11 mouse cellular contexts compared by ENCODE assay signal in the genomic region with DNA sequence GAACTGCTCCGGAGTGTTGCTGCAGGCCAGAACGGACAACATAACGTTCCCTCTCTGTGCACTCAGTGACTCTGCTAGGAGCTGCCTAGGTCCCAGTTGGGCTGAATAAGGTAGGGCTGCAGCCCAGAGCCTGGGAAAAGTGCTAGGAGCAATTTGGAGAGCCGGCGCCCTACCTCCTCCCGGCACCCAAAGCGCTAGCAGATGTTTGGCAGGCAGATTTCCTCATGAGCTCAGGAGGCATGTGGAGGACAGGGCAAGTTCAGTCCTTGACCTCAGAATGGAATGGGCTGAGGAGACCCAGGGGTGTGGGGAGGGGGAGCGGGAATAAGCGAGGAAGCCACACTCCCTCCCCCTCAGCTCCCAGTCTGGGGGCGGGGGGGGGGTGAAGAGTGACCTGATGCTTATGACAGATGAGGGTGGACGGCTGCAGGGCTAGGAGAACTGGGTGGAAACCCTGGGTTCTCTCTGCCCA.
DNase-seq lines count a peak whose midpoint lies in the region; ATAC-seq and TF ChIP-seq lines count a peak whose summit lies in the region.
"Had no signal": no experiment of that assay in that cellular context is flagged by ENCODE, and none has a peak within 500 bp of the region (broad histone marks: within the 10 kb centered on the region; RNA-seq: fewer than 3 reads in every experiment).

No protein-coding gene starts in this region.

- TF ChIP-seq EP300 in stomach, postnatal 0 days (optimal IDR thresholded peaks at IDR 0.05), result no peak

- 47% methylated on average over 11 of the region's 11 CpGs for WGBS in neural tube, embryonic 11.5 days
- 31% methylated on average over 11 of the region's 11 CpGs for WGBS in kidney, embryonic 16.5 days
- WGBS in stomach, postnatal 0 days, result 44% methylated on average over 10 of the region's 11 CpGs
- 71% methylated on average over 11 of the region's 11 CpGs for WGBS in forebrain, embryonic 10.5 days

- no peaks in the 10 kb centered on the region for H3K27me3 ChIP-seq in neural tube, embryonic 11.5 days (ENCODE audit: control insufficient read depth, insufficient read depth, low read length)
- H3K27me3 ChIP-seq in kidney, embryonic 16.5 days (ENCODE audit: insufficient read depth, low read length), result no peaks in the 10 kb centered on the region
- H3K27me3 ChIP-seq in stomach, postnatal 0 days (ENCODE audit: control insufficient read depth, insufficient read depth, low read length), result no peaks in the 10 kb centered on the region
- no peaks in the 10 kb centered on the region for H3K27me3 ChIP-seq in forebrain, embryonic 10.5 days (ENCODE audit: poor library complexity, severe bottlenecking)
- H3K27me3 ChIP-seq: Patski had no signal

- H3K4me1 ChIP-seq in neural tube, embryonic 11.5 days (ENCODE audit: control insufficient read depth, insufficient read depth, low read length), result peaks cover 5% of the 10 kb centered on the region; the same call in 1 of the 2 replicates
- H3K4me1 ChIP-seq in kidney, embryonic 16.5 days (ENCODE audit: insufficient read depth, low read length), result peaks cover 11% of the 10 kb centered on the region
- H3K4me1 ChIP-seq in stomach, postnatal 0 days (replicated peaks; ENCODE audit: control insufficient read depth, insufficient read depth), result no peaks in the 10 kb centered on the region
- peaks cover 13% of the 10 kb centered on the region for H3K4me1 ChIP-seq in forebrain, embryonic 10.5 days

- no peak overlapping the region for H3K9ac ChIP-seq in neural tube, embryonic 11.5 days (ENCODE audit: low read length)
- H3K9ac ChIP-seq in kidney, embryonic 16.5 days (replicated peaks; ENCODE audit: low read length), result no peak overlapping the region
- no peak overlapping the region for H3K9ac ChIP-seq in stomach, postnatal 0 days (ENCODE audit: low read length)
- H3K9ac ChIP-seq: liver, postnatal 0 days had no signal

- no peak; the same call in 1 of the 2 replicates for ATAC-seq in neural tube, embryonic 11.5 days (ENCODE audit: insufficient read depth, low FRiP score, low TSS enrichment)
- ATAC-seq in kidney, embryonic 16.5 days (ENCODE audit: low FRiP score, low TSS enrichment), result peak; percentile 67; the same call in 1 of the 2 replicates
- peak; percentile 50; the same call in 1 of the 2 replicates for ATAC-seq in stomach, postnatal 0 days (ENCODE audit: low FRiP score, low TSS enrichment)
- ATAC-seq: liver, postnatal 0 days; Patski had no signal

- no peak overlapping the region for H3K4me2 ChIP-seq in neural tube, embryonic 11.5 days (ENCODE audit: low read depth)
- no peak overlapping the region for H3K4me2 ChIP-seq in kidney, embryonic 16.5 days (replicated peaks; ENCODE audit: low read depth, low read length)
- no peak overlapping the region for H3K4me2 ChIP-seq in stomach, postnatal 0 days (replicated peaks; ENCODE audit: low read depth)

- DNase-seq in neural tube, embryonic 11.5 days (ENCODE audit: low spot score), result peak; percentile 44
- no peak for DNase-seq in neural tube, embryonic 10.5 days (ENCODE audit: extremely low spot score, low spot score)
- peak; percentile 53 to 76 for DNase-seq in gastrocnemius, postnatal 4 days (ENCODE audit: low spot score in 2 of 2)
- no peak for DNase-seq in stomach, postnatal 0 days (ENCODE audit: low spot score)
- no peak for DNase-seq in right cerebral cortex, postnatal 14 days
- DNase-seq in forebrain, embryonic 10.5 days (ENCODE audit: extremely low spot score, low spot score), result no peak
- no peak for DNase-seq in urinary bladder, adult 18-20 months (ENCODE audit: low spot score in 2 of 2)
- DNase-seq: cerebellum, adult 11 months; liver, postnatal 0 days had no signal

- TF ChIP-seq CTCF in stomach, postnatal 0 days (IDR thresholded peaks at IDR 0.05; ENCODE audit: low read depth), result no peak

- H3K36me3 ChIP-seq in neural tube, embryonic 11.5 days (ENCODE audit: control insufficient read depth, insufficient read depth, low read length), result no peaks in the 10 kb centered on the region
- no peaks in the 10 kb centered on the region for H3K36me3 ChIP-seq in kidney, embryonic 16.5 days (ENCODE audit: insufficient read depth, low read length)
- H3K36me3 ChIP-seq in stomach, postnatal 0 days (ENCODE audit: control insufficient read depth, insufficient read depth, low read length), result no peaks in the 10 kb centered on the region
- no peaks in the 10 kb centered on the region for H3K36me3 ChIP-seq in forebrain, embryonic 10.5 days (replicated peaks)

- no peaks in the 10 kb centered on the region for H3K9me3 ChIP-seq in neural tube, embryonic 11.5 days (ENCODE audit: control insufficient read depth, low read length)
- no peaks in the 10 kb centered on the region for H3K9me3 ChIP-seq in kidney, embryonic 16.5 days (ENCODE audit: low read length)
- no peaks in the 10 kb centered on the region for H3K9me3 ChIP-seq in stomach, postnatal 0 days (ENCODE audit: control insufficient read depth, low read length)
- H3K9me3 ChIP-seq in forebrain, embryonic 10.5 days, result no peaks in the 10 kb centered on the region

- no peak overlapping the region for H3K4me3 ChIP-seq in neural tube, embryonic 11.5 days (ENCODE audit: low read depth, low read length)
- H3K4me3 ChIP-seq in kidney, embryonic 16.5 days (ENCODE audit: low read length), result no peak overlapping the region
- H3K4me3 ChIP-seq in stomach, postnatal 0 days (ENCODE audit: low read depth, low read length), result no peak overlapping the region
- no peak overlapping the region for H3K4me3 ChIP-seq in forebrain, embryonic 10.5 days

- H3K27ac ChIP-seq in neural tube, embryonic 11.5 days (ENCODE audit: low read depth, low read length), result no peak overlapping the region
- H3K27ac ChIP-seq in kidney, embryonic 16.5 days (ENCODE audit: low read length), result no peak overlapping the region
- no peak overlapping the region for H3K27ac ChIP-seq in stomach, postnatal 0 days (replicated peaks)
- no peak overlapping the region for H3K27ac ChIP-seq in forebrain, embryonic 10.5 days

Comparison
In these comparisons a context has a peak if more than half of its experiments do, and no peak if none do; other contexts are left out.
1. DNase-seq: peak in neural tube, embryonic 11.5 days (single experiment) and gastrocnemius, postnatal 4 days (2 of 2); none in neural tube, embryonic 10.5 days (single experiment), stomach, postnatal 0 days (single experiment), right cerebral cortex, postnatal 14 days (single experiment), forebrain, embryonic 10.5 days (single experiment) and urinary bladder, adult 18-20 months (0 of 2).